Mouse (Mus musculus) heart, adult 2 months (tissue): ENCODE measurements around the gene Iyd.

Experiments
- EP300 ChIP-seq: fragments of 200-500 bp; IDR thresholded peaks from 2 replicates; pipeline ENCODE4 v1.6.1; 2011; ENCODE audit warnings: low read depth, low read length, control low read depth; ENCODE audit not compliant: insufficient read depth
- POLR2A ChIP-seq: fragments of 200-500 bp; IDR thresholded peaks from 2 replicates; pipeline ENCODE4 v1.6.1; 2011; ENCODE audit warnings: mild to moderate bottlenecking, low read depth, low read length, control low read depth; ENCODE audit not compliant: insufficient read depth

- no peak for TF ChIP-seq POLR2A
- no peak for TF ChIP-seq EP300
Observed at GRCm38 (mm10) chr10:3562165-3562564, 22.1 kb downstream of the Iyd start.
